Mouse (Mus musculus): ENCODE results near the gene Odf4. TPM values are rescaled to one million over a fixed set of nuclear protein-coding genes. Genes with fewer than 3 reads are reported as not detected.

Odf4 gene
- total and polyA plus RNA-seq, 2 experiments from 2014 or later, result 1.5 to 2.2 TPM

- DNase-seq (ENCODE audit: low spot score), result no peak
- no peaks in the 10 kb centered on the region for H3K36me3 ChIP-seq (ENCODE audit: insufficient read depth, low read length)
- H3K4me3 ChIP-seq (ENCODE audit: low read depth, low read length), result no peak overlapping the region
- H3K4me1 ChIP-seq (ENCODE audit: insufficient read depth, low read length), result no peaks in the 10 kb centered on the region
- no peak overlapping the region for H3K4me2 ChIP-seq (ENCODE audit: low read depth, low read length, poor library complexity, severe bottlenecking)
- no peak for ATAC-seq (ENCODE audit: low FRiP score)
- no peak overlapping the region for H3K27ac ChIP-seq (ENCODE audit: low read depth, low read length)
- no peaks in the 10 kb centered on the region for H3K27me3 ChIP-seq (ENCODE audit: insufficient read depth, low read length)
- no peak for TF ChIP-seq CTCF (IDR thresholded peaks at IDR 0.05)
- WGBS, result 83% methylated on average over 2 of the region's 2 CpGs
- no peak overlapping the region for H3K9ac ChIP-seq (replicated peaks; ENCODE audit: low read length, poor library complexity, severe bottlenecking)
- H3K9me3 ChIP-seq (ENCODE audit: low read length), result no peaks in the 10 kb centered on the region
These were observed 2.1 kb downstream of the Odf4 start for GRCm38 (mm10) chr11:68924749-68925148.

- Histone ChIP-seq H3K4me1 (ENCODE audit: insufficient read depth, low read length) (no peaks in the 10 kb centered on the region), H3K4me3 (ENCODE audit: low read depth, low read length) (no peak overlapping the region), H3K9ac (replicated peaks; ENCODE audit: low read length, poor library complexity, severe bottlenecking) (no peak overlapping the region), H3K4me2 (ENCODE audit: low read depth, low read length, poor library complexity, severe bottlenecking) (no peak overlapping the region), H3K36me3 (ENCODE audit: insufficient read depth, low read length) (no peaks in the 10 kb centered on the region), H3K9me3 (ENCODE audit: low read length) (no peaks in the 10 kb centered on the region), H3K27ac (ENCODE audit: low read depth, low read length) (no peak overlapping the region), H3K27me3 (ENCODE audit: insufficient read depth, low read length) (no peaks in the 10 kb centered on the region)
- TF ChIP-seq CTCF (IDR thresholded peaks at IDR 0.05), result no peak
- WGBS, result 61% methylated on average over 3 of the region's 3 CpGs
- ATAC-seq (ENCODE audit: low FRiP score) (no peak), DNase-seq (ENCODE audit: low spot score) (no peak)
These were observed 3.7 kb downstream of the Odf4 start for GRCm38 (mm10) chr11:68923191-68923590.

- Histone ChIP-seq H3K4me2 (ENCODE audit: low read depth, low read length, poor library complexity, severe bottlenecking) (no peak overlapping the region), H3K9ac (replicated peaks; ENCODE audit: low read length, poor library complexity, severe bottlenecking) (no peak overlapping the region), H3K9me3 (ENCODE audit: low read length) (no peaks in the 10 kb centered on the region), H3K27ac (ENCODE audit: low read depth, low read length) (no peak overlapping the region), H3K27me3 (ENCODE audit: insufficient read depth, low read length) (no peaks in the 10 kb centered on the region), H3K4me1 (ENCODE audit: insufficient read depth, low read length) (no peaks in the 10 kb centered on the region), H3K4me3 (ENCODE audit: low read depth, low read length) (no peak overlapping the region), H3K36me3 (ENCODE audit: insufficient read depth, low read length) (no peaks in the 10 kb centered on the region)
- ATAC-seq (ENCODE audit: low FRiP score) (no peak), DNase-seq (ENCODE audit: low spot score) (no peak)
- WGBS, result 87% methylated on average over 4 of the region's 4 CpGs
- TF ChIP-seq CTCF (IDR thresholded peaks at IDR 0.05), result no peak
These were observed 12.3 kb downstream of the Odf4 start for GRCm38 (mm10) chr11:68914566-68914965.

- no peaks in the 10 kb centered on the region for H3K27me3 ChIP-seq (ENCODE audit: insufficient read depth, low read length)
- DNase-seq (ENCODE audit: low spot score), result no peak
- no peak overlapping the region for H3K4me2 ChIP-seq (ENCODE audit: low read depth, low read length, poor library complexity, severe bottlenecking)
- no peaks in the 10 kb centered on the region for H3K4me1 ChIP-seq (ENCODE audit: insufficient read depth, low read length)
- H3K36me3 ChIP-seq (ENCODE audit: insufficient read depth, low read length), result peaks cover 3% of the 10 kb centered on the region; the same call in 1 of the 2 replicates
- ATAC-seq (ENCODE audit: low FRiP score), result no peak
- WGBS, result 67% methylated on average over 14 of the region's 14 CpGs
- H3K27ac ChIP-seq (ENCODE audit: low read depth, low read length), result no peak overlapping the region
- no peak for TF ChIP-seq CTCF (IDR thresholded peaks at IDR 0.05)
- no peaks in the 10 kb centered on the region for H3K9me3 ChIP-seq (ENCODE audit: low read length)
- no peak overlapping the region for H3K9ac ChIP-seq (replicated peaks; ENCODE audit: low read length, poor library complexity, severe bottlenecking)
- no peak overlapping the region for H3K4me3 ChIP-seq (ENCODE audit: low read depth, low read length)
These were observed 15.2 kb downstream of the Odf4 start for GRCm38 (mm10) chr11:68911531-68912177.

- Histone ChIP-seq H3K4me3 (ENCODE audit: low read depth, low read length) (no peak overlapping the region), H3K4me2 (ENCODE audit: low read depth, low read length, poor library complexity, severe bottlenecking) (no peak overlapping the region), H3K9me3 (ENCODE audit: low read length) (no peaks in the 10 kb centered on the region), H3K36me3 (ENCODE audit: insufficient read depth, low read length) (peaks cover 20% of the 10 kb centered on the region; the same call in 1 of the 2 replicates), H3K27ac (ENCODE audit: low read depth, low read length) (no peak overlapping the region), H3K4me1 (ENCODE audit: insufficient read depth, low read length) (no peaks in the 10 kb centered on the region), H3K9ac (replicated peaks; ENCODE audit: low read length, poor library complexity, severe bottlenecking) (no peak overlapping the region), H3K27me3 (ENCODE audit: insufficient read depth, low read length) (no peaks in the 10 kb centered on the region)
- 57% methylated on average over 7 of the region's 7 CpGs for WGBS
- DNase-seq (ENCODE audit: low spot score) (no peak), ATAC-seq (ENCODE audit: low FRiP score) (no peak)
- TF ChIP-seq CTCF (IDR thresholded peaks at IDR 0.05), result no peak
These were observed 17.9 kb downstream of the Odf4 start for GRCm38 (mm10) chr11:68908846-68909503.

GRCm38 (mm10) chr11:68907251-68907650, 19.6 kb downstream of the Odf4 start:
- Histone ChIP-seq H3K27ac (ENCODE audit: low read depth, low read length) (no peak overlapping the region), H3K4me2 (ENCODE audit: low read depth, low read length, poor library complexity, severe bottlenecking) (no peak overlapping the region), H3K4me3 (ENCODE audit: low read depth, low read length) (no peak overlapping the region), H3K9me3 (ENCODE audit: low read length) (no peaks in the 10 kb centered on the region), H3K36me3 (ENCODE audit: insufficient read depth, low read length) (peaks cover 25% of the 10 kb centered on the region), H3K9ac (replicated peaks; ENCODE audit: low read length, poor library complexity, severe bottlenecking) (0 out of 2 replicates have a peak overlapping the region, but pooled peaks have one; percentile 39), H3K27me3 (ENCODE audit: insufficient read depth, low read length) (no peaks in the 10 kb centered on the region), H3K4me1 (ENCODE audit: insufficient read depth, low read length) (no peaks in the 10 kb centered on the region)
- 72% methylated on average over 3 of the region's 3 CpGs for WGBS
- TF ChIP-seq CTCF (IDR thresholded peaks at IDR 0.05), result no peak
- DNase-seq (ENCODE audit: low spot score), result no peak
- ATAC-seq (ENCODE audit: low FRiP score), result no peak
